Comparison of ENCODE assay signal across 10 mouse cellular contexts in genomic region chr6:86395021-86395420, GRCm38 (mm10). TPM values are rescaled to one million over a fixed set of nuclear protein-coding genes. Genes with fewer than 3 reads are reported as not detected.
DNase-seq lines count a peak whose midpoint lies in the region; ATAC-seq lines count a peak whose summit lies in the region.
"Had no signal": no experiment of that assay in that cellular context is flagged by ENCODE, and none has a peak within 500 bp of the region (broad histone marks: within the 10 kb centered on the region; RNA-seq: fewer than 3 reads in every experiment).

No protein-coding gene starts in this region.

- peaks cover 27% of the 10 kb centered on the region for H3K36me3 ChIP-seq in heart, embryonic 15.5 days
- peaks cover 35% of the 10 kb centered on the region for H3K36me3 ChIP-seq in embryonic facial prominence, embryonic 14.5 days (ENCODE audit: control insufficient read depth, insufficient read depth, low read length)
- H3K36me3 ChIP-seq in hindbrain, embryonic 13.5 days: peaks cover 41% of the 10 kb centered on the region
- H3K36me3 ChIP-seq in midbrain, embryonic 13.5 days: peaks cover 40% of the 10 kb centered on the region

- peak overlapping the region; percentile 78 for H3K4me2 ChIP-seq in heart, embryonic 15.5 days
- H3K4me2 ChIP-seq in embryonic facial prominence, embryonic 14.5 days (ENCODE audit: low read depth, low read length): peak overlapping the region; percentile 77
- H3K4me2 ChIP-seq in hindbrain, embryonic 13.5 days: peak overlapping the region; percentile 74
- peak overlapping the region; percentile 76 for H3K4me2 ChIP-seq in midbrain, embryonic 13.5 days (replicated peaks)

- H3K4me3 ChIP-seq in heart, embryonic 15.5 days: 0 out of 2 replicates have a peak overlapping the region, but pooled peaks have one; percentile 9
- 0 out of 2 replicates have a peak overlapping the region, but pooled peaks have one; percentile 1 for H3K4me3 ChIP-seq in embryonic facial prominence, embryonic 14.5 days (ENCODE audit: low read depth, low read length)
- H3K4me3 ChIP-seq in hindbrain, embryonic 13.5 days: peak overlapping the region; percentile 97
- peak overlapping the region; percentile 87 for H3K4me3 ChIP-seq in midbrain, embryonic 13.5 days (replicated peaks)

- WGBS in heart, embryonic 15.5 days: 65% methylated on average over 9 of the region's 9 CpGs
- WGBS in embryonic facial prominence, embryonic 14.5 days: 66% methylated on average over 9 of the region's 9 CpGs
- WGBS in hindbrain, embryonic 13.5 days: 91% methylated on average over 9 of the region's 9 CpGs
- WGBS in midbrain, embryonic 13.5 days: 89% methylated on average over 9 of the region's 9 CpGs

- no peaks in the 10 kb centered on the region for H3K27me3 ChIP-seq in heart, embryonic 15.5 days
- H3K27me3 ChIP-seq in embryonic facial prominence, embryonic 14.5 days (replicated peaks; ENCODE audit: control insufficient read depth, insufficient read depth, low read length): no peaks in the 10 kb centered on the region
- H3K27me3 ChIP-seq in hindbrain, embryonic 13.5 days: no peaks in the 10 kb centered on the region; the same call in 1 of the 2 replicates
- H3K27me3 ChIP-seq in midbrain, embryonic 13.5 days: peaks cover 7% of the 10 kb centered on the region

- DNase-seq in heart, adult 8-10 months (ENCODE audit: low spot score): no peak
- peak; percentile 46 for DNase-seq in embryonic facial prominence, embryonic 14.5 days (ENCODE audit: low spot score)
- no peak for DNase-seq in right cerebral cortex, postnatal 4 days
- no peak for DNase-seq in lung, postnatal 4 days
- no peak for DNase-seq in layer of hippocampus, postnatal 14 days (ENCODE audit: low spot score in 2 of 2)
- DNase-seq: adrenal gland, adult 8-10 months had no signal

- peaks cover 25% of the 10 kb centered on the region for H3K4me1 ChIP-seq in heart, embryonic 15.5 days (replicated peaks)
- H3K4me1 ChIP-seq in embryonic facial prominence, embryonic 14.5 days (ENCODE audit: control insufficient read depth, insufficient read depth, low read length): peaks cover 13% of the 10 kb centered on the region; the same call in 1 of the 2 replicates
- H3K4me1 ChIP-seq in hindbrain, embryonic 13.5 days (replicated peaks): peaks cover 35% of the 10 kb centered on the region
- peaks cover 33% of the 10 kb centered on the region for H3K4me1 ChIP-seq in midbrain, embryonic 13.5 days (replicated peaks)

- H3K9ac ChIP-seq in heart, embryonic 15.5 days: no peak overlapping the region
- H3K9ac ChIP-seq in embryonic facial prominence, embryonic 14.5 days (ENCODE audit: low read depth, low read length): peak overlapping the region; percentile 80; the same call in 1 of the 2 replicates
- peak overlapping the region; percentile 96 for H3K9ac ChIP-seq in hindbrain, embryonic 13.5 days
- peak overlapping the region; percentile 55 for H3K9ac ChIP-seq in midbrain, embryonic 13.5 days (replicated peaks)

- no peak overlapping the region; the same call in 1 of the 2 replicates for H3K27ac ChIP-seq in heart, embryonic 15.5 days
- H3K27ac ChIP-seq in embryonic facial prominence, embryonic 14.5 days (replicated peaks; ENCODE audit: low read depth, low read length): no peak overlapping the region
- no peak overlapping the region for H3K27ac ChIP-seq in hindbrain, embryonic 13.5 days
- H3K27ac ChIP-seq in midbrain, embryonic 13.5 days: no peak overlapping the region

- no peak for ATAC-seq in heart, embryonic 15.5 days (replicated peaks; ENCODE audit: insufficient number of reproducible peaks, insufficient read depth, low FRiP score, low read depth)
- ATAC-seq in embryonic facial prominence, embryonic 14.5 days (ENCODE audit: low read depth): no peak
- no peak for ATAC-seq in hindbrain, embryonic 13.5 days (ENCODE audit: low FRiP score)
- no peak for ATAC-seq in midbrain, embryonic 13.5 days

- H3K9me3 ChIP-seq in heart, embryonic 15.5 days (replicated peaks): no peaks in the 10 kb centered on the region
- no peaks in the 10 kb centered on the region for H3K9me3 ChIP-seq in embryonic facial prominence, embryonic 14.5 days (ENCODE audit: control insufficient read depth, low read length)
- no peaks in the 10 kb centered on the region for H3K9me3 ChIP-seq in hindbrain, embryonic 13.5 days
- H3K9me3 ChIP-seq in midbrain, embryonic 13.5 days: no peaks in the 10 kb centered on the region

RNA-seq across cellular contexts. Expression of gene Pcyox1, which starts 1.9 kb away (rescaled TPM):
- 49.8 and 54.7 TPM in 2 replicates for polyA plus RNA-seq in heart, embryonic 15.5 days (2015; fragmentation: Nextera tagmentation; extraction: Ambion mirVana)
- total RNA-seq in heart, adult 8-10 months (2022): 10 to 100 TPM; 68.7 to 96.5 (median 89.3) TPM
- polyA plus RNA-seq in embryonic facial prominence, embryonic 14.5 days (2014; fragmentation: Nextera tagmentation; extraction: Ambion mirVana): 80.5 and 95.2 TPM in 2 replicates
- 110 and 114 TPM in 2 replicates for polyA plus RNA-seq in hindbrain, embryonic 13.5 days (2015; fragmentation: Nextera tagmentation; extraction: Ambion mirVana)
- 114 and 122 TPM in 2 replicates for polyA plus RNA-seq in midbrain, embryonic 13.5 days (2015; fragmentation: Nextera tagmentation; extraction: Ambion mirVana)
- total RNA-seq in layer of hippocampus, postnatal 14 days (2021): 100 to 1,000 TPM; 113 to 130 TPM

RNA-seq across cellular contexts. Expression of gene Tia1, which starts 9.0 kb away (rescaled TPM):
- polyA plus RNA-seq in heart, embryonic 15.5 days (2015; fragmentation: Nextera tagmentation; extraction: Ambion mirVana): 109 and 119 TPM in 2 replicates
- total RNA-seq in heart, adult 8-10 months (2022): 10 to 100 TPM; 16.3 to 20.2 (median 17.6) TPM
- polyA plus RNA-seq in embryonic facial prominence, embryonic 14.5 days (2014; fragmentation: Nextera tagmentation; extraction: Ambion mirVana): 130 and 160 TPM in 2 replicates
- polyA plus RNA-seq in hindbrain, embryonic 13.5 days (2015; fragmentation: Nextera tagmentation; extraction: Ambion mirVana): 359 and 370 TPM in 2 replicates
- 401 and 405 TPM in 2 replicates for polyA plus RNA-seq in midbrain, embryonic 13.5 days (2015; fragmentation: Nextera tagmentation; extraction: Ambion mirVana)
- 100 to 1,000 TPM; 135 to 147 TPM for total RNA-seq in layer of hippocampus, postnatal 14 days (2021)

RNA-seq across cellular contexts. Expression of gene Snrpg, which starts 23.9 kb away (rescaled TPM):
- 261 and 274 TPM in 2 replicates for polyA plus RNA-seq in heart, embryonic 15.5 days (2015; fragmentation: Nextera tagmentation; extraction: Ambion mirVana)
- 10 to 100 TPM; 37.0 to 60.8 (median 40.2) TPM for total RNA-seq in heart, adult 8-10 months (2022)
- polyA plus RNA-seq in embryonic facial prominence, embryonic 14.5 days (2014; fragmentation: Nextera tagmentation; extraction: Ambion mirVana): 561 and 600 TPM in 2 replicates
- 479 and 486 TPM in 2 replicates for polyA plus RNA-seq in hindbrain, embryonic 13.5 days (2015; fragmentation: Nextera tagmentation; extraction: Ambion mirVana)
- polyA plus RNA-seq in midbrain, embryonic 13.5 days (2015; fragmentation: Nextera tagmentation; extraction: Ambion mirVana): 599 and 627 TPM in 2 replicates
- total RNA-seq in layer of hippocampus, postnatal 14 days (2021): 10 to 100 TPM; 77.9 to 92.1 TPM

RNA-seq across cellular contexts. Expression of gene Fam136a, which starts 29.6 kb away (rescaled TPM):
- polyA plus RNA-seq in heart, embryonic 15.5 days (2015; fragmentation: Nextera tagmentation; extraction: Ambion mirVana): 78.0 and 87.2 TPM in 2 replicates
- 10 to 100 TPM; 24.7 to 28.7 (median 25.4) TPM for total RNA-seq in heart, adult 8-10 months (2022)
- 118 and 124 TPM in 2 replicates for polyA plus RNA-seq in embryonic facial prominence, embryonic 14.5 days (2014; fragmentation: Nextera tagmentation; extraction: Ambion mirVana)
- polyA plus RNA-seq in hindbrain, embryonic 13.5 days (2015; fragmentation: Nextera tagmentation; extraction: Ambion mirVana): 115 and 123 TPM in 2 replicates
- polyA plus RNA-seq in midbrain, embryonic 13.5 days (2015; fragmentation: Nextera tagmentation; extraction: Ambion mirVana): 134 and 137 TPM in 2 replicates
- 10 to 100 TPM; 31.3 to 35.0 TPM for total RNA-seq in layer of hippocampus, postnatal 14 days (2021)

RNA-seq across cellular contexts. Expression of gene Gm44790, which starts 31.4 kb away (rescaled TPM):
- polyA plus RNA-seq in heart, embryonic 15.5 days (2015; fragmentation: Nextera tagmentation; extraction: Ambion mirVana): 1.1 TPM in 1 of 2 replicates, not detected in the other
- 1 to 10 TPM in 1 of 4 experiments, under 1 TPM in 1, not detected in 2; 0.47 to 3.2 TPM for total RNA-seq in heart, adult 8-10 months (2022)
- not detected in 2 replicates for polyA plus RNA-seq in embryonic facial prominence, embryonic 14.5 days (2014; fragmentation: Nextera tagmentation; extraction: Ambion mirVana)
- 0.52 TPM in 1 of 2 replicates, not detected in the other for polyA plus RNA-seq in hindbrain, embryonic 13.5 days (2015; fragmentation: Nextera tagmentation; extraction: Ambion mirVana)
- not detected in 2 replicates for polyA plus RNA-seq in midbrain, embryonic 13.5 days (2015; fragmentation: Nextera tagmentation; extraction: Ambion mirVana)
- total RNA-seq in layer of hippocampus, postnatal 14 days (2021): under 1 TPM in 1 of 2 experiments, not detected in 1; 0.90 TPM
- total RNA-seq: left cerebral cortex, postnatal 36 days had no signal

Comparison
In these comparisons a context has a peak if more than half of its experiments do, and no peak if none do; other contexts are left out.
1. H3K4me3 ChIP-seq: peak in every context shown above with its lines; median percentile 97 in hindbrain, embryonic 13.5 days; 87 in midbrain, embryonic 13.5 days; 9 in heart, embryonic 15.5 days; 1 in embryonic facial prominence, embryonic 14.5 days.